Mouse (Mus musculus): ENCODE measurements at regions not wholly inside any gene's neighbourhood (a gene's known extent, or its start where the extent isn't known, plus 50 kb on each side); places are given as distances from the start of the nearest gene placed in this dataset.
A peak's percentile ranks its signal among the peaks of the same experiment; 100 is the strongest.

DNA sequence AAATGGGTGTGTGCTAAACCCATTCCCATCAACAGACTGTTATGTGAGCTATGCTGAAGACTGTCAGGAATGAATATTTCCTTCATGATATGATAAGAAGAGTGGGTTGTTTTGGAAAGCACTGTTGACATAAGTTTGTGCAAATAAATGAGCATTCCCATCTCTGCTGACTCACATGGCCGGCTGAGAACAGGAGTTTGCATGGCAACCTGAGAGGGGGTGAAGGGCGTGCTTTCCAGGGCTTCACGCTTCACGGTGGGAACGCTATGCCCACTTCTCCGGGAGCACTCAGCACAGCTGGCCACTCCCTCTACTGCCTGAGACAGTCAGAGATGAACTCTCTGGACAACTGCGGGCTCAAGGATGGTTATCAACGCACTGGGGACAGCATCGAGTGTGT is 348.9 kb upstream of the Slc24a5 start:
- DNase-seq (ENCODE audit: low spot score in 2 of 2) = no peak

DNA sequence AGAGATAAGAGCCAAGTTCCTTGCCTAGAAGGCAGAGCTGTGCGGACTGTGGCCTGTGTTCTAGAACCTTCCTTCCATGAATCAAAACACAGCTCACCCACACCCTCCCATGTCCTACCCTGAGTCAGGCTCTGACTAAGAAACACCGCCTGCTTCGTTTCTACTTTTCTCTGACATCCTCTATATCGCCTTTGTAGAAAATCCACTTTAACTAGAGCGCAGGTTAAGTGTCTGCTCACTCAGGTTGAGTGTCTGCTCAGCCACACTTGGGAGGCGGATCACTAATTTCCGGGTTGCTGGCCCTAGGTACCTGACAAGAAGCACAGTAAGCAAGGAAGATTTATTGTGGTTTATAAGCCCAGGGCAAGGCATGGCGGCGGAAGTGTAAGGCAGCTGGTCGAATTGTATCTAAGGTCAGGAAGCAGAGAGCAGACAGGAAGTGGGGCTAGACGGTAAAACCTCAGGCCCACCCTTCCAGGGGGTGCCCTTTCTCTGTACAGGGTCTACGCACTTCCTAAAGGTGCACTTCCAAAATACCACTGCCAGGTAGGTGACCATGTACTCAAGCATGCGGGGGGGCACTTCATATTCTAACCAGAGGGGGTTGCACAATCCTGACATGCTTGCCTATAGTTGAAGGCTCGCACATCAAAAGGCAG is 348.0 kb upstream of the Slc24a5 start:
- no peak for DNase-seq (ENCODE audit: low spot score in 2 of 2)

DNA sequence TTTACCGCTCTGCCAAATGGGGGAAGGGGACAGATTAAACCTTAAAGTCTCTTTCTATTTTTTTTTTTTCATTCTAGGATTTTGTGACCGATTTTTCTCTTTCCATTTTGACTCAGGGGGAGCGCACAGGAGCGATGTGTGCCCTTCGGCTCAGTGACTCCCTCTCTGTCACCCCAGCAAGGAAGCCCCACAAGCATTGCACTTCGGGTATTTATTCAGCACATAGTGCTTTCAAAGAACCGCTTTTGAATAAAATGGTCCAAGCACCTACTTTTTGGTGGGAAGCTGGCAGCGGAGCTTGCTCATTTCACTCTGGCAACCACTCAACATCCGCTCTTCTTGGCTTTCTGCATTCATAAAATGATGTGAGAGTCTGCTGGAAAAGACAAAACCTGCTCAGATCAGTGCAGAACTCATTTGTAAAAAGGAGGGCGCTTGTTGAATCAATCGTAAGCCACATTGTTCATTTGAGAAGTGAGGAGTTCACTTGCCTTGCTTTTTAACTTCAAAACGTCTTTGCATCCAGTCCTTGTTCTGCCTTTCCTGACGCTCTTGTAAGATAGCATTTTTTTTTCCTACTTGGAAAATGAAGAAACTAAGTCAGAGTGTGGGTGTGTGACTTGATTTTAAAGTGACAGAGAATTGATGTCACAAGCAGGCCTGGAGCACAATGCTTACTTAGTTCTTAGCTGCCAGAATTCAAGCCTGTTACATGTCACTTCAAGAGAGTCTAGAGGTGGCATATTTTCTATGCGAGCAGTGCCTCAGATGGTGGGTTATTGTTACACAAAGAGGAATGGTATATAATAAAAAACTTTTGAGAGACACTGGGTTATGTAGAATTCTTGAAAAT is 347.1 kb upstream of the Slc24a5 start:
- peak; percentile 41 to 73 for DNase-seq (ENCODE audit: low spot score in 2 of 2)

DNA sequence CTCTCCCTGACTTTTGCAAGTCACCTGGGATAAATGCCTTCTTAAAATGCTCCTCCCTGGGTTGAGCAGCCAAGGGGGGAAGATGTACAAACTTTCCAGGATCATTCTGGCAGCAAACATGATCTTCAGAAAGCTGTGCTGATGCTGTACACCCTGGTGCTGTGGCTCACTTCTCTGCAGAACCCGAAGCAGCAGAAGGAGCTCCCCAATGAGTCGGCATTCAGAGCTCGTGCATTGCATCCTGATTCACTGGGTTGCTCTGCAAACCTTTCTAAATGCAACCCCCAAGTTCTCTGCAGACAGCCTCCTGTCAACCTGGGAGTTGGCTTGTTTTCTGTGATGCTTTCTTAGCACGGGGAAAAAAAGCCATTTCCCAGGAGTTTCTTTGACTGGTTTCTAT is 343.8 kb upstream of the Slc24a5 start:
- no peak for DNase-seq (ENCODE audit: low spot score in 2 of 2)

DNA sequence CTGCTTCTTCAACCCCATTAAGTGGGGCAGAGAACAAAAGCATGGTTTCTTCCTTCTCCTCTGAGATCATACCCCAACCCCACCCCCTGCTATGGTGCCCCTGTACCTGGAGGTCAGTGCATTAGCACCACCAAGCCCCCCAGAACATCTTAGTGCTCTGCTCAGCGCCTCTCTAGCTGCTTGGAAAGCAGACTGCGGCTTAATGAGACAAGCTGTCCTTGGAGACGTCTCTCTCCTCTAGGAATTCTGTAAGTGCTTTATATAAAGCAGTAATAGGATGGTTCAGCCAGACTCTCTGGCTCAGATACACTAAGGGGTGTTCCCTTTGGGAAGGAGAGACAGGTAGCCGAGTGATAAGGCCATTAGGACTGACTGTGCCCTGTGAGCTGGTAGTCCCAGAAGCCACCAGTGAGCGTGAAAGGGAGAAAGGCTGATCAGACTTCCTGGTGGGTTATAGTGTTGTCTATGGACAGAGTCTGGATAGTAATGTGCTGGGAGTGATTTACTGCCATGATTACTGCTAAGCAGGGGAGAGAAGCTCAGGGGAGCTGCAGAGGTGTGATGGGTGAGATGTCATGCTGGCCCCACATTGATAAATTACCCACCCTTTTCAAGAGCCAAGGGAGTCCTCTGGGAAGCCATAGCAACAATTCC is 343.0 kb upstream of the Slc24a5 start:
- DNase-seq (ENCODE audit: low spot score in 2 of 2) = no peak

DNA sequence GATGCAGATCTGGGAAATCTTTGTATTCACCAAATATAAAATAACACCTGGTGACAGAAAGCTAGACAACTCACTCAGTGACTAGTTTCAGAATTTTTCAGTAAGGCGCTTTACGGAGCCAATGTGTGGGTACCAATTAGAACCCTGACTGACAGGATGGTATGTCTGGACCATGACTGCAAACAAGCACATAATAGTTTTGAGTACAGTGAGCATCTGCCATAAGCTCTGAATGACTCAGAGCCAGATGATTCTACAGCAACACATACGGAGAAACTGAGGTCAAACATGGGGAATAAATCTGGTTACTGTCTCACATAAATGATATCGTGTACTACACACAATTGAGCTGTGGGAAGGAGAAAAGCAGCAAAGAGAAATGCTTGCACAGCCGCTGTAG is 339.9 kb upstream of the Slc24a5 start:
- peak in 1 of 2 experiments; percentile 31 for DNase-seq (ENCODE audit: low spot score in 2 of 2)

DNA sequence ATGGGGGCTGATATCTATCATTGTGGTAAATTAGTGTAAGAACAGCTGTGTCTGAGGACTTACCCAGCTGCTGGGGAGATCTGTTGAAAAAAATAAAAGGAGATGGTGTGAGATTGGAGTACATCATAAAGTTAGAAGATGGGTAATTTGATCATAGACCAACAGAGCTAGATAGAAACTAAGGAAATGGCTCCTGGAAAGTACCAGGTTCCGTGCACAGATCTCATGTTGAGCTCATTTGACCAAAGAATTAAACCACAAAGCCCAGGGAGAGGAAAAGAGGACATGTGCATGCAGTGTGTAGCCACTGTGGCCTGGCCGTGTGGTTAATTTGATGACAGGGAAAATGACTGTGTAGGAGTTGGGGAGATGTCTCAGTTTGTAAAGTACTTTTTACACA is 335.3 kb upstream of the Slc24a5 start:
- DNase-seq (ENCODE audit: low spot score in 2 of 2) = no peak

DNA sequence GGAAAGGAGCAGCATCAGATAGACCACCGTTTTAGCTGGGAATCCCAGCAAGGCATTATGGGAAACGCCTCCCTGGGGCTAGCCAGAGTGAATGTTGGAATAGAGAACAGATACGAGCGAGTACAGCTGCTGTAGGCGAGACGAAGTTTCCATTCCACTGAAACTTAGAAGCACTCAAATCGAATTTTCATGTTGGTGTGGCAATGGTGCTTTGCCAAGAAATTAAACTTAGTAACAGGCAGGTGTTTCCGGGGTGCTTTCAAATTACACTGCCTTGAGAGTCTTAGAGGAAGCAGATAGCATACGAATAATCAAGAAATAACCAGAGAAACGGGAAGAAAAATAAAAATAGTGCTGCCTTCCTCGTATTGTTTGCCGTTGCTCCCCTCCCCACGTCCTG is 327.1 kb upstream of the Slc24a5 start:
- no peak for DNase-seq (ENCODE audit: low spot score in 2 of 2)

DNA sequence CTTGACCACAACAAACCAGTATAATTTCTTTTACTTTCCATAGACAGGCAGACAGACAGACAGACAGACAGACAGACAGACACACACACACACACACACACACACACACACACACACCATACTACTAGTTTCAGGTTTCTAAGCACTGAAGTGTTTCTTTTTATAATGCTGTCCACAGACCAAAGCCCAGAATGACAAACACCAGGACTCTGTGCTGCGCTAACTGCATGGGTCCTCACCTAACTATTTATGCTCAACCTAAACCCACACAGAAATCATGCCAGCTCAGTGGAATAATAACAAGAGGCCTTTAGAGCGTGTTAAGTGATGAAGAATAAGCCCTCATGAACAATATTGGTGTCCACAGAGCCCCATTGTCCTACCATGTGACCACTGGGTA is 325.0 kb upstream of the Slc24a5 start:
- no peak for DNase-seq (ENCODE audit: low spot score in 2 of 2)

DNA sequence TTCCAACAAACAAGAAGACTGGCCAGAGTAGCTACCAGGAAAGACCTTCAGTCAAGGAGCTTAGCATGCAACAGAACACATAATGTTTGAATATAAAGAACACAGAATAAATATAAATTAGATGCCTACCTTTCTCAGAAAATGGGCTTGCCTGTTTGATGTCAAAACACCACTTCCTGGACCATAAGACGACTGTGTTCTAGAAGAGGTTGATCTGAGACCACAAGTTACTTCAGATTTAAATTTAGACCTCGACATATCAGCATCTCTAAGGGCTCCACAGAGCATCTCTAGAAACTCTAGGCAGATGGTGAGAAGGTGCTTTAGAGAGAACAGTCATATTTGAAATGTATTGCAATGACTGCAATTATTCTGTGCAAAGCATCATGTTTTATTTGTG is 322.9 kb upstream of the Slc24a5 start:
- no peak for DNase-seq (ENCODE audit: low spot score in 2 of 2)

DNA sequence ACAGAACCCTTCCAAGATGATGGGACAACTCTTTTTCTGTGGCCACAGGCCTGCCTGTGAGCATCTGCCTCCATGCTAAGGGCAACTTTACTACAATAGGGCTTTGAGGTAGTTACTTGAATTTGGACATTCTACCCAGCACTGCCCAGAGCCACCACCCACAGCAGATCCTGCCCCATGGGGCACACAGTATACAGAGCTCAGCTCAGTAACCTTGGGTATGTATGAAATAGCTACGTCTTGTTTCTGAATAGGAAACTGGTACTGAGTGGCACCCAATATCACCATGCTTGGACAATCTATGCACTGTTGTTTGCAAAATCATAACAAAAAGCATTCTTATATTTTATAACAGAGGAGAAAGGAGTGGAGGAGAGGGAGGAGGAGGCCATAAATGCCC is 320.8 kb upstream of the Slc24a5 start:
- DNase-seq (ENCODE audit: low spot score in 2 of 2) = no peak

DNA sequence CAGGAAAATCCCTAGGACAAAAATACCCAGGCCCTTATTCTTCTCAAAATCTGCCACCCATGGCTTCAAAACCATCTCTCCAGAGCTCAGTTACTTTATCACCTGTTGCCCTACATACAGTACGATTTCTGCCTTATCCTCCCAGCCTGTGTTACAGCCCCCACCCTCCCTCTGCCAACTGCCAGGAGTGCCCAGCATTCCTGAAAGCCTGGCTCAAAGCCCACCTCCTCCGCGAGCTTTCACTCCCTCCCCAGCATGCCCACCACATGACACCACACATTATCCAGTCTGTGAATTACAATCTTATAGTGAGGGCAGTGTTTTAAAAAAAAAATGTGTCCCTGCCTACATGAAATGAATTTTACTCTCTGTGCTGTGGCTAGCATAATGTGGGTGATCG is 320.3 kb upstream of the Slc24a5 start:
- peak in 1 of 2 experiments; percentile 27 for DNase-seq (ENCODE audit: low spot score in 2 of 2)

DNA sequence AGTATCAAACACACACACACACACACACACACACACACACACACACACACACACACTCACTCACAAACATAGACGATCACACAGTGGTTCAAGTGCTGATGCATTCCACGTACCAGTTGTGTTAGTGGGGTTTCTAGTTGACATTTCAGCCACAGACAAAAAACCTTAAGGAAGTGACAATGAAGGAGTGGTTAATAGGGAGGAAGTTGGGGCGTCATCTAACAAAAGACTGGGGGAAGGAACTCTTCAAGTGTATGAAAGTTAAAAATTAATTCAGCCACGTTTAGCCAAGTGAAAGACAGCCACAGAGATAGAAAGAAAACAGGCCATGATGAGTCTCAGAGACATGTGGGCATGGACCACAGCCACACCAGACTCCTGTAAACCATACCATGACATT is 316.1 kb upstream of the Slc24a5 start:
- no peak for DNase-seq (ENCODE audit: low spot score in 2 of 2)

DNA sequence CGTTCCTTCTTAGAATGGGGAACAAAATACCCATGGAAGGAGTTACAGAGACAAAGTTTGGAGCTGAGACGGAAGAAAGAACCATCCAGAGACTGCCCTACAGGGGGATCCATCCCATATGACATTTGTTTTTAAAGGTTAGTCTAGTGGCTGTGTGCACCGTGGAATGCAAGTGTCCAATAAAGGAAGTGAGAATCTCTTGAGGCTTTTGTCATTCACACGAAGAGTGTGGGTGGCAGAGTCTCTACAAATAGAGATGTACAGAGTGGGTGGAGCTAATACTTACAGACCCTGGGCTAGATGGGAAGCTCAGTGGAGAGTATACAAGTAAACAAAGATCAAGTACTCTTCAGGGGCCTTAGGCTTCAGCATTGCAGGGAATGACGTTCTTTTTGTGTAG is 314.2 kb upstream of the Slc24a5 start:
- DNase-seq (ENCODE audit: low spot score in 2 of 2) = no peak

DNA sequence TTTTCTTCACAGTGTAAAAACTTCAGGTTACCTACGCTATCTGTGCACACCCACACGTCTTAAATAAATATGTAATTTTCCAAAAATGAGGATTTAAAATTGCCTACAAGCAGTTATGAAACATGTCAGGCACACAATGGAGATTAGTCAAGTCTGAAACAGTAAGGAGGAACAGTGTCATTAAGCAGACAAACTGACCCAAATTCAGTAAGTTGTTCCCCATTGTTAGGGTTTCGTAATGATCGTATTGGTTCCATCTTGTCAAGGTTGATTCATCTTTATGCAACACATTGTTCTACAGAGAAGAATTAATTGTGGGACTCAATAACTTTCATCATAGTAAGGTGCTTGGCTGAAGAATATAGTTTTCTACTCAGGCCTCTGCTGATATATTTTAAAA is 312.7 kb upstream of the Slc24a5 start:
- DNase-seq (ENCODE audit: low spot score in 2 of 2) = no peak

DNA sequence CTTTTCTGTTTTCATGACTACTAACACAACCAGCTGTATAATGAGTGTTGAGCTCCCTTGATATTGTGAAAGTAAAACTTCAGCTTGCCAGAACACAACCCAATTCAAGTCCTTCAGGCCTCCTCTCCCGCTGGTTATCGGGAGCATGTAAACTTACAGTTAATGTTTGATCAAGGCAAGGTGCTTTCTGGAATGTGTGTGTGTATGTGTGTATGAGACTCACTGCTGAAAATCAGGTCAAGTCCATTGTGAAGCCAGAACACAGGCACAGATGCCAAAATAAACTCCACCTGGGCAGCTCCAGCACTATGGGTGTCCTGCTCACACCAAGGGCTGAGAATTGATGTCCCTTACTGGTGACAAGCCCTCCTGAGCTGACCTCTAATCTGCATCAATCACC is 308.9 kb upstream of the Slc24a5 start:
- no peak for DNase-seq (ENCODE audit: low spot score in 2 of 2)

DNA sequence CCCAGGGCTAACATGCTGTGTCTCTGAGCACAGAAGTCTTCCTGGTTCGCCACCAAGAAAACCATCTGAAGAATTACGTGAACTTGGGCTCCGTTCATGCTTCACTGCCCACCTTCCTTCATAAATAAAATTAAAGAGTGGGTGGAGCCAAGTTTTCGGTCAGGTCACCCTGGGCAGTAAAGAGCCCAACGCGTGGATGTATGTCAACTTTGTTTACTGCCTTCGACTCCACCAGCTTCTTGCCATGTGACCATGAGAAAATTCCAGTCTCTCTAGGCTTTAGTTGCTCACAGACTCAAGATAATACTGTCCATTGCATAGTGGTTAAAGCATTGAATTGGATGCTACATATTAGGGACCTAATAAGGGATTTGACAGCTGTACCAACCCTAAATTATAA is 304.3 kb upstream of the Slc24a5 start:
- no peak for DNase-seq (ENCODE audit: low spot score in 2 of 2)

DNA sequence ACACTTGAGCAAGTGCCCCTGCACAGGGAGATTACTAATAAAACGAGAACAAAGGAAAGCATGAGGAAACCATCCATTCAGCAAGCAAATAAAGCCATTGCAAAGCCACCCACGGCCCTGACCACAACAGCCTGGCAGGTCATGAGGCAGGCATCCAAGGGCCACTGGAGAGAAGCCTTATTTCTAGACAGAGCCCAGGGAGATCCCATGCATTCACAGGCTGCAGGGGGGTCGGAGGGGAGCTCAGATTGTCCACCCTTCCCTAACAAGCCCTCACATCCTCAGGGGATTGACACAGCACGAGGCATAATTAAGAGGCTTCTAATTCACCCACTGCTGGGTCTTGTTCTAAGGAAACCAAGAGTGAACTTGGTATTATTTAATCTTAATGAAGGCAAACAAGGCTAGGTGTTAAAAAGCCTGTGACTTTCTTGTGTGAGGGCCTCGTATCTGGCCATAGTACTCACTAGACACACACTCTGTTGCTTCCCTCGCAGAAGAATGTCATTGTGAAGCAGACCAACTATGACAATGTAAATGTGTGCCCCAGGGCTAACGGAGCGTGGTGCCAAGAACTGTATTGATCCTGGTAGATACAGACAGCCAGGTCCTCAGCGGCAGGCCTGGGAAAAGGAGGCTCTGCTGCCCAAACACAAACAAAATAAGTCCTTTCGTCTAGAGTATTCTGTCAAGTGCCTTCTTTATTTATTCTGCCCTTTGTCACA is 303.6 kb upstream of the Slc24a5 start:
- no peak for DNase-seq (ENCODE audit: low spot score in 2 of 2)

DNA sequence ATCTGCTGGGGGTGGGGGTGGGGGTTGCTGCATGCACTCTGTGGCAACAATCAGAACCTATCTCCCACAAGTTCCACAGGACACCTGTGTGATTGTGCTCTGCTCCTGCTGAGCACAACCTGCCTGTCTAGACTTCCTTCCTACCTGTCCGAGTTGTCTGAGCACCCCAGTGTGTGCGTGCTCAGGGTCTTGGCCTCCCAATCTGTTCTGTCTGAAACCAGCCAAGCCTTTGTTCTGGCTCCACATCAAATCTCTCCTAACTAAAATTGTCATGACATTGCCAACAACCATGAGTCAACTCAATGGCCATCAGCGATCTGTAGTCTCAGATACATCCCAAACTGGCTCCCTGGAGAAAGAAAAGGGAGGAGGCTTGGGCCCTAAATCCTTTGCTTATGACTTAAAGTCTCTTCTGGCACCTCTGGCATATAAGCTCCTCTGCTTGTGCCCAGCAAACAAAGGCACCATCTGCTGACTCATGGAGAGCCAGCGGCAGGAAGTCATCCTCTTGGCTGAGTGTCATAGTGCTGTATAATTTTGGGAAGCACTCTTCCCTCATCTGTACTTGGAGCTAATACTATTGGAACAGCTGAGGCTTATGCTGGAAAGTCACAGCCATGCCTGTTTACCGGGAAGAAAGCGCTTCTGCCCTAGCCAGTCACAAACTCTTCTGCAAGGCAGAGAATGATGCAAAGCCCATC is 298.5 kb upstream of the Slc24a5 start:
- peak in 1 of 2 experiments; percentile 16 for DNase-seq (ENCODE audit: low spot score in 2 of 2)

DNA sequence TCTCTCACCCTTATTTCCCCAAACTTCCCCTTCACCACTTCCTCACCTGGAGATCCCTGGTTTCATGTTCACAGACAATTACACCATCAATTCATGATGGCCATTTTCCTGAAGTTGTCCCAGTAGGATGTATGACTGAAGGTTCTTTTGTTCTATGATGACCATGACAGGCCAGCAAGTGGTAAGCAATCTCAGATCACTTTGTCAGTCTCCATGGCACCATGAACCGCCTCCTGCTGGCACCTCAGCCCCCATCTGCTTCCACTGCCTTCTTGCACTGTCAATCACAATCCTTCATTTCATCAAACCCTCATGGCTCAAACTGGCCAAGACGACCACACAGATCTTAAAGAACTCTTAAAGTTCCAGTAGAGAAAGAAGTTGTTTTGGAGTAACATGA is 297.9 kb upstream of the Slc24a5 start:
- DNase-seq (ENCODE audit: low spot score in 2 of 2) = no peak

DNA sequence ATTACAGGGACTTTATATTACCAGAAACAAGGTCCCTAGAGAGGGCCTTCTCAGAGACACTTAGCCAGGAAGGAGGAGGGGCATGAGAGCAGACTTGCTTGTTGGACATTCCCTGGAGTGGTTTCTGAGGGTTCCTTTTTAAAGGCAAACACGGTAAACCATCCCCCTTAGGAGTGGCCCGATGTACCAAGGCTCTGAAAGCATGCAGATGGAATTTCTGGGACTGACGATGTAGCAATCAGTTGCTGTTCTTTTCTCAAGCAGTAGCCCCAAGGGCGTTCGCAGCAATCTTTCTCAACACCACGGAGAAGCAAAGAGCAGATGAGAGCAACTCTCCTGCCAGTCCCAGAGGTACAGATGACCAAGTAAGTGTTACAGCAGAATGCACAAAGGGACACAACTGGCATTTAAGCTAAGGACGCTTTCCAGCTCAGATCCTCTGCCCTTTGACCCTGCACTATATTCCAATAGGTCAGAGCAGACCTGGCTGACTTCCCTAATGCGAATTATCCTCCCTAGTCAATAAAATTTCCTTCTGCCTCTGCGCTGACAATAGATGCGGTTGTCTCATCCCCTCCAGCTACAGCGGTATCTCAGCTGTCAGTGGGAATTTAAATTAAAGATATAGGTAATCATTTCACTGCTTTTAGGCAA is 295.7 kb upstream of the Slc24a5 start:
- DNase-seq (ENCODE audit: low spot score in 2 of 2) = no peak
